Mouse (Mus musculus) megakaryocyte-erythroid progenitor cell, adult 5-6 weeks (primary cell): Measurements from ENCODE around the gene Hs3st5. TPM values are rescaled to one million over a fixed set of nuclear protein-coding genes. Genes with fewer than 3 reads are reported as not detected.
"Not testable (repeated sequence)": the region's sequence is repeated elsewhere in the genome, so short reads cannot be mapped to it uniquely, and the experiment has no call there.

Experiments used
- ATAC-seq: replicated peaks from 2 replicates; pipeline ENCODE4 v1.8.0; 2016; ENCODE audit warnings: mild to moderate bottlenecking, inconsistent platforms; ENCODE audit not compliant: severe bottlenecking, poor library complexity, low FRiP score, low TSS enrichment
- total RNA-seq, 2 experiments: library from RNA; stranded (forward) in 1 of 2; stranded (reverse) in 1 of 2; fragments of 200-1000, 215-1000 nt in 1 of 2; fragments of >200 nt in 1 of 2; fragmentation: Nextera tagmentation in 1 of 2; gene quantifications; 2 replicates each; pipeline ENCODE4 v1.2.3; 2014 to 2017

Hs3st5 gene
- total RNA-seq (2014; fragmentation: Nextera tagmentation): not detected in 2 replicates
- total RNA-seq (2017): not detected in 2 replicates

DNA sequence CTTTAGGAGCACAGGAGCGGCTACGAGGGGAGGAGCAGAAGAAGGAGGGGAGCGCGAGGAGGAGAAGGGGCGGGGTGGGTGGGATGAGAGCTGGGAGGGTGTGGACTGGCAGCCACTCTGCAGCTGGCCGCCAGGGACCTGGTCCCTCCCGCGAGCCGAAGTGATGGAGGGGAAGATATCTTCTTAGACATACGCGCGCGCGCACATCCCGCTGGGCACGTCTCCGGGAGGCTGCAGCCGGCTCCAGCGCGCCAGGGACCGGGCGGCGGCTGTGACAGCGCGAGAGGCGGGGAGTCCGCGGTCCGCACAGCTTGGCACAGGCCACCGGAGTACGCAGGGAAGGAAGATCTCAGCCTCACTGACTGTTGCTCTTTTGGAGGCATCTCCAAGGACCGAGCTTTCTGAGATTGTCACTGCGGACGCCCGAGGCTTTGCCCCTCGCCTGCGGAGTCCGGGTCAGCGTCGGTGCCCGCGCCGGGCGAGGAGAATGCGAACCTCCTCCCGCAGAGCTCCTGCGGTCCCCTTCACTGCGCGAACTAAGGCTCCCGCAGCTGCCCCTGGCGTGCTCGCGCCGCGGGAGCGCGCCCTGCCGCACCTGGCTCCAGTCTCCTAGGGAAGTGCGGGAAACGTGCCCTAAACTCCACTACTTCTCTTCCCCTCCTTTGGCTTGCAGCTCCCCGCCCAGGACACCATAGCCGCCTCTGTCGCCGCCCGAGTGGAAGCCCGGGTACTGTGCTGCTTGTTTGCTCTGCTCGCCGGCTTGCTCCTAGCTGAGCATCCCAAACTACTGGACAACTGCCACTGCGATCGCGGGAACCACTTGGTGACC, at the start of gene Hs3st5:
Gene Hs3st5, plus strand, starts transcription at position 88 of the 829 bp plus-strand sequence.
- 0 out of 2 replicates have a peak, but pooled peaks have one; percentile 26 for ATAC-seq

DNA sequence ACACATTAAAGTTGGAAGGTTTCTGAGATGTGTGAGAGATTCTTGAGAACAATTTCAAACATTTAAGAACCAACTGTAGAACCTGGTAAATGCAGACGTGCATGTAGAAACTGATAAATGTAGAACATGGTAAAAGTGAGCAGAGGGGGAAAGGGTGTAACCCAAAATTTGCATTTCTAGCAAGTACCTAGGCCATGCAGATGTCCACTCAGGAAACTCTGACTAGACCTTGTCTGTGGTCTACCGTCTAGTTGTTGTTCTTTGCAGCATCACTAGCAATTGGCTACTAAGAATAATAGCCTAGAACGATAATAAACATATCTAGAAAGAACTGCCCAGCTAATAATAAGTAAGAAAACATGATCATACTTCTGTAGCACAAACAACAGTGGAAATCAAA, 38.0 kb upstream of the Hs3st5 start:
- no peak for ATAC-seq

DNA sequence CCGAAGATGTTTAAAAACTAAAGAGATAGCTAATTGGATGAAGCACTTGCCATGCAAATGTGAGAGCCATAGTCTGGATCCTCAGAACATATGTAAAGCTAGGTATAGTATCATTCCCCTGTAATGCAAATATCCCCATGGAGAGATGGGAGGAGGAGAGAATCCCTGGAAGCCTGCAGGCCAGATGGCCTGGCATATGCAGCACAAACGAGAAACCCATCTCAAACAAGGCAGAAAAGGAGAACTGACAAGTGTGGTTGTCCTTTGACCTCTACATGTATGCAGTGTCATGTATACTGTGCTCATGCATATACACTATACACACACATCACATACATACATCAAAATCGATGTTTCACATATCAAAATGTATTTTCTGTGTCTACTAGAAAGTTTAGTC, 35.5 kb upstream of the Hs3st5 start:
- no peak for ATAC-seq

DNA sequence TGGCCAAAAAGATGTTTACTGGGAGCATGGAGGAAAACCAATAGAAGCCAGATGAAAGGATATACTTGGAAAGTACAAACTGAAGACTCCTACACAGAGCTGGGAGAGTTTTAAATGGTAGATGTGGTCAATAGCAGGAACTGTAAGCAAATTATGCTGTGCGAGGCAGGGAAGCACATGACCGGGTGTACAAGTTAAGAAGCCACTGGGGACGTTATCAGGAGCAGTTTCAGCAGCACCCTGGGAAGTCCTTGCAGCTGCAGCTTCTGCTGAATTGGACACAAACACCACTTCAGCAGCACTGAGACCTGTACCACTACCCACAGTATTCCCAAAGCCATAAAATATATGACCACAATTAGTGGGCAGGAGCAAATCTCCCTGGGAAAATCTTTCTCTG, 31.8 kb upstream of the Hs3st5 start:
- no peak for ATAC-seq

DNA sequence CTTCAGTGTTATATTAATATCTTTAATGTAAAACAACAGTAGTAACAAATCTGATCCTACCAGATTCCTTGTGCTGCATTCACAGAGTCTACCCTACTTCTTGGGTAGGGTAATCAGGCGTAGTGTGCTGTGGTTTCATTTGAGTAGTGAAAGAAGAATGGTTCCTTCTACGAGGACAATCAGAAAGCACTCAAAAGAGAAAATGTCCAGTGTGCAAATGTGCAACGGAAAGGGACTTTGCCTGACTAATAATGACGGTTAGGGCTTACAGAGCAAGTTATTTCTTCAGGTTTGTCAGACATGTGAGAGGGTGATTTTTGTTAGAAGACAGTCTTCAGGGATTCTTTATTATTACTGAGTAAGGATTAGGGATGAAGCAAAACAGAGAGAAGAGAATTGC, 29.1 kb upstream of the Hs3st5 start:
- no peak for ATAC-seq

DNA sequence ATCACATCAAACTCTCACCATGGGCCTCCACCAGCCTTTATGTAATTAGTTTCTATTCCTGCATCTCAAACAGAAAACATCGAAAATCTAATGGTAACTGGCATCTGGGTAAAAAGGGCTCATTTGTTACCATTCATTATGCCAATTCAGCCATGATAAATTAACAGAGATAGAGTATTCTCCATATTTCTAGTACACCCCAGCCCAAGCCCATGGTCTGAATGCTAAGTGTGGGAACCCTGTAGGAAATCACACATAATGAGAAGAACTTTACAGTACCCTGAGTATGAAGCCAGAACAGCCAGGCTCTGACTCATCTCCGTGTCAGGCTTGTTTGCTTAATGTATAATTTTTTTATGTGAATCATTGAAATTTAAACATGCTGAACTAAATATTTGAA, 23.3 kb upstream of the Hs3st5 start:
- ATAC-seq: no peak

DNA sequence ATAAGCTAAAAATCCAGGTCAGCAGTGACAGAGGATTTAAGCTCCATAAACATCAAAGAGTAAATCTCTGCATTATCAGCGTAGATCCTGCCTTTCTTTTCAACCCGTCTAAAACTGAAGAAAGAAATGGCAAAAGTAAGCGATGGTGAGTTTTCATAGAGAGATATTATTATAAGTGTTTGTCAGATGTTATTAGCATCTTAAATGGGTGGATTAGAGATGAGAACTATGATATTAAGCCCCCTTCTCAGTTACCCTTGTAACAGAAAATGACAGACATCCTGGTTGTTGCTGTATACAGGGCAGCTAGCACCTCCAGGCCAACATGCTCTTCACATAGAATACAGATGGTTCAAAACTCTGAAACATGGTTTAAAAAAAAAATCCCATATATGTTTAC, 22.6 kb upstream of the Hs3st5 start:
- no peak for ATAC-seq

DNA sequence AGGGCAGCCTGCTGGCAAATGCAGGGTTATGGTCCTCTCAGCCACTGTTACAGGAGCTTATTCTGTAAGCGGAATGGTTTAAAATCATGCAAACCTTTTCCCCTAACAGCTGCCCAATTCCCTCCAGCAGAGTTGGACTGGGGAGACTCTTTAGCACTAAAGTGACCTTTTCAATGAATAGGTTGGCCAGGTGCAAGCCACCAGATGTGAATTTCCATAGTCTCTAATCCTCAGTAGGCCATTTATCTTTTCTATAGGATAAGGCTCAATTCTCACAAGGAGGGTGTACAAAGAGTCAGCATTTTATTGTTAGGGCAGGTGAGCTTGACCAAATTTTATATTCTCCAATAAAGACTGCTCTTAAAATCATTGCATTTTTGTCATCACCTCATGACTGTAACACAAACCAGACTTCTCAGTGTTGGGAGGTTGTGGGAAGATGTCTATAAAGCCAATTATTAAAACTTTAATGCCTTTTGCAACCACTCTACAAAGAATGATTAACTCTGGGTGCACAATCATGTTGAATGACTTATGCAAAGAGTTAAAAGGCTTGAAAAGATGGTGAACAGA, 21.8 kb upstream of the Hs3st5 start:
- ATAC-seq: no peak

DNA sequence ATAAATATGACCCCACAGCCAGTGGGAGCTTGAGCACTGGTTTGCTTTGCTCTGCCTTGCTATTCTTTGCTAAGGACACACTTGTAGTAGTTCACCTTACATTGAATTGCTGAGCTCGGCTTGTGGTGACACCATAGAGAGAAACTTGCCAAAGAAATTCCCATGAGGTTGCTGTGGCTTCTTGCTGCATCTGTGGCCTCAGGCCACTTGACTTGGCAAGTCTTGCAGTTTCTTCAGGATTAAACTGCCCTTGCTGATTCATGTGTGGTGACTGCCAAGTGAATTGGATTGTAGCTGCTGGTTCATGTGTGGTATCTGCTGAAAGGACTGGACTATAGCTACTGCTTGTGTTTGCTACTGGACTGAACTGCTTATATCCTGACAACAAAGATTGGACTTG, 13.0 kb upstream of the Hs3st5 start:
- no peak for ATAC-seq

DNA sequence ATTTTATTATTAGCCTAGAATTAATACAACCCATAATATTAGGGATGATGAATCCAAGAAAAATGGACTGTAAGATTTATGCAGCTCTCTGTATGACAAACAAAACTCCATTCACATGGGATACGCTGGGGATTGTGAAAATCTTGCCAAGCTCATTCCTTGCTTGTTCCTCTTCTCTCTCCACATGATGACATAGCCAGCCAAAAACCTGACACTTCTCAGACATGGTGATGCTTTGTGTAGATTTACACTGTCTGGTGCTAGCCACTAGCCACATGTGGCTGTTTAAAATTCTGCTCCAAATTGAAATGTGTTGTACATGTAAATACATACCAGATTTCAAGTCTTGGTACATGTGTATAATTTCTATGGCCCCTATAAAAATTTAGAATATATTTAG, 6.9 kb upstream of the Hs3st5 start:
- no peak for ATAC-seq

DNA sequence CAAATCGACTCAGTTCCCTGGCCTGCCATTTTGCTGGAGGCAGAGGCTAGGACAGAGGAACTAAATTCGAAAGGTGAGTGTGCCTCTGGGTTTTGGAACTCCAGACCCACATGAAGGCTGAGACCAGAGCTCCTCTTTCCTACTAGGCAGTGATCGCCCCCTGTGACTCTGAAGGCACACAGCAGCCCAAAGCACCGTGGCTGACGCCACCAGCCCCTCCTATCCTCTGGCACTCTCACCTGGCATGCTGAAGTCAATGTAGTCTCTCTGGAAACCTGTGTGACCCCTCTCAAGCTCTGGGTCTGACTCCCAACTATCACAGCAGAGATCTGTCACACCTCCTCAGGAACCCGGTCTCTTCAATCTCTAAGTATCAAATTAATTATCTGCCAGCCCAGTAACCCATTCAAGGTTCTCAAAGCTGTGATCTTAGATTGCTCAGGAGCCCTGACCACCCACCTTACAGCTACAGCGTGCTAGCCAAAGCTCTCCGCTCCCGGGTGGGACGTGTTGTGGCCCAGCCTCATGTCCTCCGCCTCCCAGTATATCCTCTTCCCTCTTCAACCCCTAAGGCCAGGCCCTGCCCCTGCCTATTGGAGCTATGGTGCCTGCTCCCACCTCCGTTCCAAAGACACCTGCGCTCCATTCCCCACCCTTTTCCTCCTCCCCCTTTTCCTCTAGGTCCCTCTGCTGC, 434 bp upstream of the Hs3st5 start:
- no peak; the same call in 1 of the 2 replicates for ATAC-seq

DNA sequence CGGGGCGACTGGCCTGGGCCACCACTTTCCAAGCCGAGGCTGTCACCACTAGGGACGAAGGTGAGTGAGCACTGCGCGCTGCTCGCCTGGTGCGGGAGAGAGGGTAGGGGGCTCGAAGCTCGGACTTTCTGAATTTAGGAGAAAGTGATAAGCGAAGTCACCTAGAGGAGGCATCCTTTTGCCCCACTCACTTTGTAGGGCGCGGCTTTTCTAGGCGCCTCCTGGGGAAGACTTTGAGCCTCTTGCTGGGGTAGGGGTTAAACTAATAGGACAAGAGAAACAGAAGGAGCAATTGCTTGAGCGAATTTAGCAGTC, 899 bp downstream of the Hs3st5 start:
- no peak for ATAC-seq

DNA sequence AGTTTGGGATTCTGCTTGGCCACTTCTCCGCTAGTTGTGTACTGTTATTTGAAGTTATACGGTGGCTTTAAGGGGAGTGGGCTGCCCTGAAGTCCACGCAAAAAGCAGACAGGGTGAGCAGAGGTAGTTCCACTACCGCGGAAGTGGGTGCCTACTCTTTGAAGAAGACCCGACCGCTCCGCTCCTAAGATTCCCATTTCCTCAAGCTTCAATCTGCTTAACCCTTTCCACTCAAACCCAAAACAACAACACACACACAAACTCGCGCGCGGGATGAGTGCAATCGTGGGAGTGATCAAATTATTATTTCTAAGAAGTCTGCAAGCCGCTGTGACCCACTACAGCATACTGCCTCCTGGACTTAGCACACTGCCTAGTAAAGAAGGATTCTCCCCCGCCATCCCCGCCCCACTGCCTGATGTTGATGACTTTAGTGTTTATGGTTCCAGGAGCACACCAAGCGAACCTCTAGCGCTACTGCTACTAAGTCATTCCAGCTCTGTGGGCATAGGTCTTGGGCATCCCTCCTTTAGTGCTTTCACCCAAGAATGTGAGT, 1.5 kb downstream of the Hs3st5 start:
- no peak for ATAC-seq

DNA sequence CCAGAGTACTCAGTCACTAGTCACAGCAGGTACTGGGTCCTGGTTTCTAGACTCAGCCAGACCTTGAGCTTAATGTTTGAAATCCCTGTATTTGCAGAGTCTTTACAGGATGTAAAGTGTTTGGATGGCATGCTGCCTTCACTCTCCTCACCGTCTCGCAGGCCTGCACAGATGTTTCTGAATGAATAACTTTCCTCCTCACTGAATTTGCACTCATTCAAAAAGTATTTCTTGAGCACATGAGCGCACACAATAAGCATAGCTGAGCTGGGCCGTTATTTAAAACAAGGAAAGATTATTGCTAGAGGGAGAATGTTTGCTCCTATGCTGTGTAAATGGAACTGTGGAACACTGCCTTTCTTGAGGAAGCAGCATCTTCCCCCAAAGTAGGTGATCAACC, 2.9 kb downstream of the Hs3st5 start:
- ATAC-seq: no peak

DNA sequence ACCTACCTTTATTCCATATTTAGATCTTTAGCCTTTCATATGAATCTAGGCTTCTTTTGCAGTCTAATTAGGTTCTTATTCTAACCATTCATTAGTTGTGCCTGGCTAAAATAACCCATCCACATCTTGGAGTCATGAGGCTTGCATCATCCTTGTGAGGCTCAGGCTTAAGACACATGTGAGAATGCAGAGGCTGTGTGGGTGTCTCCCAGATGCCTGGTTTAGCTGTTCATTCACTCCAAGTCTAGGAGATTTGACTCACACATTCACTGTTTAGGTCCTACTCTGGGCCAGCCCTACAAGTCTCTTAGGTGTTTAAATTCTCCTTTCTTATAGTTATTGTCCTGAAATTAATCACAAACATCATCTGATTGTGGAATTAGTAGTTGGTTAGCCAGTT, 17.3 kb downstream of the Hs3st5 start:
- no peak for ATAC-seq

DNA sequence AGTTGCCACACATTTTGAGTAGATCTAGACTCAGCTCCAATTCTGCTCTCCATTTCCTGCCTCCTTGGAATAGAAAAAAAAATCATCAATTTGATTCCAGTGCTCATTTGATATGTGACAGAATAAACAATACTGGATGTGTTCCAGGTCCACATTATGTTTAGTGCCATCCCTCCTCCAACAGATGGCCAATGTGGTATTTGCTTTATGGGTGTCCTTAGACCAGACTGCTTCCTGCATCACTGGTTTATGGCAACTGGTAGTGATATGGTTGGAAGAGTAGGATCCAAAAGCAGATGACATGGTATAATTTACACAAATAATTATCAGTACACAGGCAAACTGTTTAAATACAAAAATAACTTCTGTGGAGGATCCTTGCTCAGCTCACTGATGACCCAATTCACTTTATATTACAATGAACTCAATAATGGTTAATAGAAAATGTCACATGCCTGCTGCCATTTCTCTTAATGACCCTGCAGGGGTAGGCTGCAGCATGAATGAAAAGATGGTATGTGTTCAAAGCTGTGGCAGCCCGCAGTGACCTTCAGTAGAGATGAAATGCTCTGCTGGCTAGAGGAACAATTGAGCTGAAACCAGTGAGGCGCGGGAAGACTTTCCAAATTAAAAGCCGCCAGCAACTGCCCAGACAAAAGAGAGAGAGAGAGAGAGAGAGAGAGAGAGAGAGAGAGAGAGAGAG, 27.2 kb downstream of the Hs3st5 start:
- ATAC-seq: no peak

DNA sequence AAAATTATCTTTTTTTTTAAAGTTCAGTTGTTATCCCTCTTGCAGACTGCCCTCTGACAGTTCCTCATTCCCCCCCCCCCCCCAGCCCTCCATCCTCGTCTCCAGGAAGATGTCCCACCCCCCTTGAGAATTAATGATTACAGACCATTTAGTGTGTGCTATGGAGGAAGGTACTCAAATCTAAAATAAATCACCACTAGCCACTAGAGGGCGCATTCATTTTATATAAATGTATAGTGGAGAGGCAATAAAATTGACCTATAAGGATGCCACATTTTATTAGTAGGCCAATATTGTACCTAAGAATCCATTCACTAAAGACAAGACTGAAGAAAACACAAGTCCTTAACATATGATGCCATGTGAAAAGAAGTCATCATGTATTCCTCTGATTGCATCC, 40.0 kb downstream of the Hs3st5 start:
- no peak; the same call in 1 of the 2 replicates for ATAC-seq

DNA sequence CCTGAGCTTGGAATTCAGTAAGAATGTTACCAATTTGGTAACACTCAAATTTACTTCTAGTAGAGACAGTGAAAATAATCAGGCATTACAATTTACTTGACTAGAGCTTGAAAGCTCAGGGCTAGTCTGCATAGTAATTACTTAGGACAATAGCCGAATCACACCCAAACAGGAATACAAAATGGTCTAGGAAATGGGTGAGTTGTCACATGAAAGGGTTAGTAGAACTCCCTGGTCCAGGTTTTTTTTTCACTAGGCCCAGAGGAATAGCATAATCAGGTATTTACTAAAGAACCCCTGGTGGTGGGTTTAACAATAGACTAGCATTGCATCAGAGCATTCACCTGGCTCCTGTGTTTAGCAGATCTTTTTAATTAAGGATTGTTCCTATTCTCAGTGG, 41.1 kb downstream of the Hs3st5 start:
- not testable (repeated sequence) for ATAC-seq

DNA sequence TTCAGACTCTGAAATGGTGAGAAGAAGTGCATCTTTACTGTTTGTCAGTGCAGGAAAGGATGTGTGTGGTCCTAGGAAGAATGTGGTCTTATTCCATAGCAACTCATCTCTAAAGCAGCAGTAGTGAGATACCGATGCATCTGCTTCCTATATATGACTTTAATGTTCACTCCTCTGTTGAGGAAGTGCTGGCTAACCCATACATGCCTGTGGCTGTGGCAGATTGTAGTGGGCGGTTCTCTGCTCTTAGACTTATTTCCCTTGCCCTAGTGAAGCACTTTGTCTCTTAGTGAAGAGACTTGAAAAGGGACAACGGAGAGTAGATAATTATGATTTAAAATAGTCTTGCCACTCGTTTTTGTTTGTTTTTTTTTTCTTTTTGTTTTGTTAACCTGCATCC, 47.4 kb downstream of the Hs3st5 start:
- no peak for ATAC-seq
